Mouse (Mus musculus) C2C12 (cell line): ENCODE measurements around the gene Gm21987. TPM values are rescaled to one million over a fixed set of nuclear protein-coding genes. Genes with fewer than 3 reads are reported as not detected.

Experiments
- H3K27me3 ChIP-seq: one replicate; pipeline ENCODE4 v1.6.1; 2011; ENCODE audit not compliant: control insufficient read depth, insufficient read depth, insufficient read length
- H3K36me3 ChIP-seq: one replicate; pipeline ENCODE4 v1.6.1; 2011; ENCODE audit not compliant: control insufficient read depth, insufficient read depth
- H3K4me3 ChIP-seq: one replicate; pipeline ENCODE4 v1.5.1; 2011; ENCODE audit warnings: mild to moderate bottlenecking, control low read depth; ENCODE audit not compliant: poor library complexity, insufficient read depth, severe bottlenecking
- H3K79me2 ChIP-seq: one replicate; pipeline ENCODE4 v1.6.1; 2011; ENCODE audit not compliant: control insufficient read depth, insufficient read depth
- H3K79me3 ChIP-seq: one replicate; pipeline ENCODE4 v1.6.1; 2011; ENCODE audit warnings: low read depth, control low read depth
- H3ac ChIP-seq: one replicate; pipeline ENCODE3; 2011; ENCODE audit warnings: low read depth; ENCODE audit not compliant: control insufficient read depth, insufficient read length
- CEBPB ChIP-seq: IDR thresholded peaks from one replicate; pipeline ENCODE4 v1.6.1; 2011; ENCODE audit warnings: low read depth, mild to moderate bottlenecking, control low read depth, moderate library complexity
- CTCF ChIP-seq: IDR thresholded peaks from one replicate; pipeline ENCODE4 v1.5.1; 2011; ENCODE audit not compliant: control insufficient read depth, insufficient read depth, insufficient read length
- FOSL1 ChIP-seq: IDR thresholded peaks from one replicate; pipeline ENCODE4 v1.8.0; 2011; ENCODE audit warnings: mild to moderate bottlenecking, low read length; ENCODE audit not compliant: poor library complexity, insufficient read depth, severe bottlenecking
- MAX ChIP-seq: IDR thresholded peaks from one replicate; pipeline ENCODE4 v1.6.1; 2011; ENCODE audit warnings: mild to moderate bottlenecking, control low read depth
- MYOD1 ChIP-seq: IDR thresholded peaks from one replicate; pipeline ENCODE4 v1.6.1; 2011; ENCODE audit warnings: low read depth; ENCODE audit not compliant: control insufficient read depth, insufficient read length
- MYOG ChIP-seq: IDR thresholded peaks from one replicate; pipeline ENCODE4 v1.6.1; 2011; ENCODE audit not compliant: control insufficient read depth, insufficient read length; ENCODE audit errors: extremely low read depth
- USF1 ChIP-seq: IDR thresholded peaks from one replicate; pipeline ENCODE4 v1.6.1; 2011; ENCODE audit warnings: low read depth, mild to moderate bottlenecking, control low read depth, moderate library complexity
- polyA plus RNA-seq: library from polyadenylated mRNA; unstranded; fragments of >200 nt; fragmentation: generic; extraction: Trizol; gene quantifications from one replicate; pipeline ENCODE4 v1.2.1, GENCODE M21; 2012; ENCODE audit warnings: missing spikeins

Gene Gm21987
- polyA plus RNA-seq, 1 experiment, result not detected

DNA sequence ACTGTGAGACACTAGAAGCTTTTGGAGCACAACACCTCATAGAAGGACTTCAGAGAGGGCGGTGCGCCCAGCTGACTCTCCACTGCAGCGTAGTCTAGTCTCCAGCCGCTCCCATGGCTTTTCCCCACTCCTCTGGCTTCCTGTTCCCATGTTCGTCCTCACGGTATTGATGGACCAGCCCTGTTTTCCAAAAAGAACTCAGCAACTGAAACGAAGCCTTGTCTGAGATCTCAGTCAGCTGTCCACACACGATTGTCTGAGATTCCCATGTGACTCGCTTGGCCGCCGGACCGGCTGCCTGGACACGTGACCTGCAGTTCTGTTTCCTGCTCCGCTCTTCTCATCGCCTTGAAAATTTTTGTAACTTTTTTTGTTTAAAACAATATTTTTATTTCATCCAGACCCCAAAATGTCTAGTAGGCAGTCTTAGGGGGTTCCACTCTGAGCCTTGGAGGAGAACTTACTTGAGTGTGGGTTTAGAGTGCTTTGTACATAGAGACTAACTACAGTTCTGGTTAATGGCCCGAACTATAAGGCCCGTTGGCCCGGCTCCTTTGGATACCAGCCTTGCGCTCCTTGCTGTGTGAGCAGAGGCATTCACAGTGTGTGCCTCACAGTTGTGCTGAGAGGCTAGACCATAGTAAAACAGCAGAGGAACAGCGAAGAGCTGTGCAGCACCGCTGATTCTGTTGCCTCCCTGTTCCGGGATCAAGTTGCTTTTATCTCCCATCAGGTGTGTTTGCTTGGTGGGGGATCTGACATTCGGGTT is 45.5 kb downstream of the Gm21987 start:
- H3K27me3 ChIP-seq, result no peaks in the 10 kb centered on the region
- no peaks in the 10 kb centered on the region for H3K79me3 ChIP-seq
- no peak overlapping the region for H3K4me3 ChIP-seq
- no peaks in the 10 kb centered on the region for H3K36me3 ChIP-seq
- no peak overlapping the region for H3ac ChIP-seq
- H3K79me2 ChIP-seq, result no peaks in the 10 kb centered on the region
- no peak for TF ChIP-seq MYOG
- no peak for TF ChIP-seq CTCF
- TF ChIP-seq FOSL1, result no peak
- TF ChIP-seq CEBPB, result no peak
- no peak for TF ChIP-seq MAX
- TF ChIP-seq USF1, result no peak
- TF ChIP-seq MYOD1, result no peak

DNA sequence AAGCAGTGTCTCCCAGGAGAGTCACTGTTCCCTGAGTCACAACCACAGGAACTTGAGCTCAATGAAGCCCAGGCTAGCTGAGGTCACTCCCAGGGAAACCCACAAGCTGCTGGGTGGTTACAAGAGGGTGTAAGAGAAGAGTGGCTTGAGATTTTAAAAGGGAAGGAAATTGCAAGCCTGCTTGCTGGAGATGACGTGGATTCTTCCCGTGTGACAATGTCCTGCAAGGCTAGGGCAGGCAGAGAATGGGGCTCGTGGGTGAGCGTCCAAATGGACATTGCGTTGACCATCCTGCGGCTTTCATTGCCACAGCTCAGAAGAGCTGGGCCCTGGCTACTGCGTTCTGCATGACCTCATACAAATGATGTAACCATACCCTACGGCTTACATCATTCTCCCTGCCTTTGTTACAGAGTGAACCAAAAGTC is 47.4 kb downstream of the Gm21987 start:
- H3K36me3 ChIP-seq, result no peaks in the 10 kb centered on the region
- TF ChIP-seq MYOD1 (peak; percentile 40), MAX (peak; percentile 62), CTCF (no peak), USF1 (no peak), FOSL1 (peak; percentile 59), CEBPB (peak; percentile 64), MYOG (no peak)
- no peaks in the 10 kb centered on the region for H3K79me3 ChIP-seq
- no peaks in the 10 kb centered on the region for H3K27me3 ChIP-seq
- no peak overlapping the region for H3ac ChIP-seq
- H3K79me2 ChIP-seq, result no peaks in the 10 kb centered on the region
- H3K4me3 ChIP-seq, result no peak overlapping the region

DNA sequence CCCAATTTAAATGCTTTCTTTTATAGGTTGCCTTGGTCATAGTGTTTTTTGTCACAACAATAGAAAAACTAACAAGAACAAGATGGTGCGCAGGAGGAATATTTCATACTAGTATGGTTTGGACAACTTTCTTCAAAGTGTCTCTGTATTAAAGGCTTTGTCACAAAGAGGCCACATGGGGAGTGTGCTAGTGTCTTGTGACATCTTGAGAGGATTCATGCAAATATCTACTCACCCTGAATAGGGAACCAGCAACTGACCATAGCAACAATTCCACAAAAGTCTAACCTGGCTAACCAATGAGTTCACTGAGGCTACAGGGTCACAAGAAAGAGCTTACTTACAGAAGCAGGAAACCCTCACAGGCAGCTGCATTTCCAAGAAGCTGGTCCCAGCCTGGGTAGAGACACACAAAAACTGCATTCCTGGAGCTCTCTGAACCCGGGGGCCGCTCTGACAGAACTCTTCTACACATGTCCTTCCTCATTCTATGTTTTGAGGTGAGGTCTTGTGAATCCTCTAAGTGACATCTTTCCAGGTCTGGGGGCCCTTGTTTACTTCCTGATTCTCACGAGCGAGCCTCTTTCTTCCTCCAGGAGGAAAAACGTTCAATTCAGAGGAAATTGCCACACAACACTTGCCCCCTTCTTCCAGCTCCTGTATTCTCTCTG is 48.4 kb downstream of the Gm21987 start:
- H3K4me3 ChIP-seq, result no peak overlapping the region
- no peak overlapping the region for H3ac ChIP-seq
- H3K27me3 ChIP-seq, result no peaks in the 10 kb centered on the region
- no peaks in the 10 kb centered on the region for H3K36me3 ChIP-seq
- no peaks in the 10 kb centered on the region for H3K79me3 ChIP-seq
- TF ChIP-seq MYOD1 (no peak), CEBPB (no peak), CTCF (no peak), USF1 (no peak), MYOG (no peak), MAX (no peak), FOSL1 (no peak)
- H3K79me2 ChIP-seq, result no peaks in the 10 kb centered on the region

DNA sequence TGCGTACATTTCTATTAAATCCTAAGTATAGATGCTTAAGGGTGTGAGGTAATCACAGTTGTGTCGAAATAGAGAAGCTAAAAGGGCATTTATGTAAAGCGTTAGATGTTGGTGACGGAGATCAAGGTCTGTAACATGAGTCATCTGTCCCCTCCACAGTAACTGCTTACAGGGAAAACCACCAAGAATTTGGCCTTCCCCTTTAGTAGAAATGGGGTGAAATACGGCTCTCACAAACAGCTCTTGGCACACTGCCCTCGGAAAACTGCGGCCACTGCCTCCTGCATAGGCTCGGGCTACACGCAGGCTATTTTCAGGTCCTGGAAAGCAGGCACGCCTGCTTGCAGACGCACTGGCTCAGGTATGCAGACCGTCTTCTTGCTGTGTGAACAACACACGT is 49.3 kb downstream of the Gm21987 start:
- Histone ChIP-seq H3K27me3 (no peaks in the 10 kb centered on the region), H3K36me3 (no peaks in the 10 kb centered on the region), H3K79me3 (no peaks in the 10 kb centered on the region), H3K79me2 (no peaks in the 10 kb centered on the region), H3ac (no peak overlapping the region), H3K4me3 (no peak overlapping the region)
- TF ChIP-seq FOSL1, result peak; percentile 28
- TF ChIP-seq MYOG, result no peak
- TF ChIP-seq CEBPB, result peak; percentile 90
- TF ChIP-seq MAX, result no peak
- TF ChIP-seq USF1, result no peak
- no peak for TF ChIP-seq CTCF
- TF ChIP-seq MYOD1, result no peak

DNA sequence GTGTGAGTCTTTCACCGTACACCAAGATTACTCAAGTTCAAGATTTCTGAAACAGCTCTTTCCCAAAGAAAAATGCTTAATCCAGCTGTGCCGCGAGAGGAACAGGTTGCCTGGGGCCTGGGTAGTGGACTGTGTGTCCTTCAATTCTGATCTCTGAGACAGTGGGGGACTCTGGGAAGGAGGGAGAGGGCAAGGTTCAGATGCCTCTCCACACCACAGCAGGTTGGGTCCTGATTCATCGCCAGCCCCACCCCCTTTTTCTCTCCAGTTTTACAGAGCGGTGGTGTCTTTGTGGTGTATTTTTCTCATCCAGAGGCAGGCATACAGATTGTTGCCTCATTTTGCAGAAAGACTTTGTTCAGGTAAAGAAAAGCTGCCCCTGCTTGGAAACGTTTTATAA is 51.4 kb downstream of the Gm21987 start:
- no peak for TF ChIP-seq CEBPB
- TF ChIP-seq MAX, result no peak
- no peak for TF ChIP-seq MYOG
- no peak for TF ChIP-seq FOSL1
- TF ChIP-seq MYOD1, result no peak
- no peak for TF ChIP-seq USF1
- no peak for TF ChIP-seq CTCF
- no peaks in the 10 kb centered on the region for H3K36me3 ChIP-seq
- no peak overlapping the region for H3ac ChIP-seq
- H3K27me3 ChIP-seq, result no peaks in the 10 kb centered on the region
- H3K79me2 ChIP-seq, result no peaks in the 10 kb centered on the region
- H3K79me3 ChIP-seq, result no peaks in the 10 kb centered on the region
- no peak overlapping the region for H3K4me3 ChIP-seq

DNA sequence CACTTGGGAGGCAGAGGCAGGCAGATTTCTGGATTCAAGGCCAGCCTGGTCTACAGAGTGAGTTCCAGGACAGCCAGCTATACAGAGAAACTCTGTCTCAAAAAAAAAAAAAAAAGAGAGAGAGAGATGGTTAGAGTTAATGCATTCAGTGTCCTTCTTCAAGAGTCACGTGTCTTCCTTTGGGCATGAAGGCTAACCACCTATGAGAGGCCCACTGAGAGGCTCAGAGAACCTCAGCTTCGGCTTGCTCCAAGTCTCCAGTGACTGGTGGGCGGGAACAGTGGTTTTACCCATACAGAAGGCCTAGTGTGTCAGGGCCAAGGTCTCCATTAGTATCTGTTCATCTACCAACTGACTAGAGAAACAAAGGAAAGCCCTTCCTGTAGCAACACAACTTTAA is 52.2 kb downstream of the Gm21987 start:
- Histone ChIP-seq H3K4me3 (no peak overlapping the region), H3ac (no peak overlapping the region), H3K79me3 (no peaks in the 10 kb centered on the region), H3K27me3 (no peaks in the 10 kb centered on the region), H3K36me3 (no peaks in the 10 kb centered on the region), H3K79me2 (no peaks in the 10 kb centered on the region)
- TF ChIP-seq CTCF, result no peak
- no peak for TF ChIP-seq MYOD1
- no peak for TF ChIP-seq MYOG
- TF ChIP-seq CEBPB, result no peak
- TF ChIP-seq FOSL1, result no peak
- no peak for TF ChIP-seq MAX
- no peak for TF ChIP-seq USF1
